Mouse (Mus musculus) heart, adult 11 months (tissue): ENCODE measurements around the gene Tcp10a.
"Not testable (repeated sequence)": the region's sequence is repeated elsewhere in the genome, so short reads cannot be mapped to it uniquely, and the experiment has no call there.

Experiments
- DNase-seq: peaks from one replicate; pipeline ENCODE4 v3.0.0; 2022

Tcp10a gene

GRCm38 (mm10) chr17:7369401-7369800, 45.0 kb downstream of the Tcp10a start:
- peak; percentile 70 for DNase-seq

- peak; percentile 48 for DNase-seq
Measured at GRCm38 (mm10) chr17:7371879-7372278, 47.4 kb downstream of the Tcp10a start, which contains the start of gene Gm49630. Gene Gm49630, minus strand, starts transcription at chr17:7371979.

GRCm38 (mm10) chr17:7376951-7377700, 52.7 kb downstream of the Tcp10a start:
- peak; percentile 21 for DNase-seq

- peak; percentile 27 for DNase-seq
Measured at GRCm38 (mm10) chr17:7377907-7378306, 53.5 kb downstream of the Tcp10a start.

- DNase-seq: peak; percentile 3
Measured at GRCm38 (mm10) chr17:7382711-7383110, 58.3 kb downstream of the Tcp10a start.

GRCm38 (mm10) chr17:7383167-7384143, 59.0 kb downstream of the Tcp10a start:
- DNase-seq: peak; percentile 78

GRCm38 (mm10) chr17:7385364-7385763, 60.9 kb downstream of the Tcp10a start, which contains the start of gene Unc93a2:
Gene Unc93a2, minus strand, starts transcription at chr17:7385464.
- DNase-seq: peak; percentile 29

GRCm38 (mm10) chr17:7386016-7386415, 61.6 kb downstream of the Tcp10a start:
- peak; percentile 41 for DNase-seq

GRCm38 (mm10) chr17:7388341-7388957, 64.0 kb downstream of the Tcp10a start:
- DNase-seq: not testable (repeated sequence)

- DNase-seq: peak; percentile 37
Measured at GRCm38 (mm10) chr17:7388958-7389356, 64.5 kb downstream of the Tcp10a start.

GRCm38 (mm10) chr17:7389898-7390297, 65.5 kb downstream of the Tcp10a start:
- DNase-seq: peak; percentile 39

GRCm38 (mm10) chr17:7395116-7395515, 70.7 kb downstream of the Tcp10a start:
- DNase-seq: peak; percentile 51
